Mouse (Mus musculus): ENCODE data around the gene Col28a1. TPM values are rescaled to one million over a fixed set of nuclear protein-coding genes. Genes with fewer than 3 reads are reported as not detected.

Col28a1 gene
- polyA plus RNA-seq, 1 experiment from 2014 or later = 2.6 TPM

DNA sequence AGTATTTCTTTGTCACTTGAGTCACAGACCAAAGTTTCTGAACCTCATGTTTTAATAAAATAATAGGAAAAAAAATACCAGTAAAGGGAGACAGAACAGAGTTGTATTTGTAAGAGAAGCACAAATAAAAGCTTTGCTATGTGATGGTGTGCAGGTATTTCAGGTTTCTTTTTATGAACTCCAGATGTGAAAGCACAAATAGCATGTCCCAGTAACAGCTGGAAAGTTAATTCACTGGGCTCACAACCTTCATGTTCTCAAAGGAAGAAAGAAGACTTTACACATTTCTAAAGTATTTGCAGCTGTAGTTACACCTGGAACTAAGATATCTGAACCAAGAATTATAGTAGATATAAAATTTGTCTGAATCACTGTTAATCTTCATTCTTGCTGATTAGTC is 91.2 kb downstream of the Col28a1 start:
- Histone ChIP-seq H3K27ac (no peak overlapping the region), H3K4me2 (replicated peaks) (no peak overlapping the region), H3K36me3 (no peaks in the 10 kb centered on the region), H3K27me3 (replicated peaks) (no peaks in the 10 kb centered on the region), H3K4me3 (replicated peaks) (no peak overlapping the region), H3K9ac (no peak overlapping the region), H3K4me1 (replicated peaks) (no peaks in the 10 kb centered on the region), H3K9me3 (no peaks in the 10 kb centered on the region)
- ATAC-seq = no peak

GRCm38 (mm10) chr6:8095856-8096255 is 96.6 kb downstream of the Col28a1 start:
- H3K9ac ChIP-seq = no peak overlapping the region
- H3K27me3 ChIP-seq (replicated peaks) = no peaks in the 10 kb centered on the region
- no peaks in the 10 kb centered on the region for H3K36me3 ChIP-seq
- WGBS = 57% methylated on average over 3 of the region's 3 CpGs
- no peak overlapping the region for H3K4me3 ChIP-seq (replicated peaks)
- no peaks in the 10 kb centered on the region for H3K4me1 ChIP-seq (replicated peaks)
- no peak overlapping the region for H3K4me2 ChIP-seq (replicated peaks)
- H3K27ac ChIP-seq = no peak overlapping the region
- no peak for ATAC-seq
- H3K9me3 ChIP-seq = no peaks in the 10 kb centered on the region

GRCm38 (mm10) chr6:8094160-8094953 is 98.1 kb downstream of the Col28a1 start:
- 69% methylated on average over 8 of the region's 8 CpGs for WGBS
- no peak overlapping the region for H3K4me3 ChIP-seq (replicated peaks)
- H3K4me2 ChIP-seq (replicated peaks) = no peak overlapping the region
- H3K27me3 ChIP-seq (replicated peaks) = no peaks in the 10 kb centered on the region
- no peaks in the 10 kb centered on the region for H3K9me3 ChIP-seq
- no peak overlapping the region for H3K9ac ChIP-seq
- H3K27ac ChIP-seq = no peak overlapping the region
- no peaks in the 10 kb centered on the region for H3K36me3 ChIP-seq
- ATAC-seq = no peak
- no peaks in the 10 kb centered on the region for H3K4me1 ChIP-seq (replicated peaks)

- Histone ChIP-seq H3K27me3 (replicated peaks) (no peaks in the 10 kb centered on the region), H3K4me2 (replicated peaks) (no peak overlapping the region), H3K4me1 (replicated peaks) (no peaks in the 10 kb centered on the region), H3K9me3 (no peaks in the 10 kb centered on the region), H3K4me3 (replicated peaks) (no peak overlapping the region), H3K9ac (no peak overlapping the region), H3K27ac (no peak overlapping the region), H3K36me3 (no peaks in the 10 kb centered on the region)
- ATAC-seq = no peak
- WGBS = 64% methylated on average over 7 of the region's 7 CpGs
Observed at GRCm38 (mm10) chr6:8093556-8093955, 98.9 kb downstream of the Col28a1 start.

GRCm38 (mm10) chr6:8086847-8087246 is 105.6 kb downstream of the Col28a1 start:
- Histone ChIP-seq H3K4me2 (replicated peaks) (no peak overlapping the region), H3K36me3 (no peaks in the 10 kb centered on the region), H3K27ac (no peak overlapping the region), H3K4me1 (replicated peaks) (no peaks in the 10 kb centered on the region), H3K9me3 (no peaks in the 10 kb centered on the region), H3K27me3 (replicated peaks) (no peaks in the 10 kb centered on the region), H3K4me3 (replicated peaks) (no peak overlapping the region), H3K9ac (no peak overlapping the region)
- ATAC-seq = no peak; the same call in 1 of the 2 replicates
- 54% methylated on average over 3 of the region's 3 CpGs for WGBS

- Histone ChIP-seq H3K9ac (no peak overlapping the region), H3K9me3 (no peaks in the 10 kb centered on the region), H3K36me3 (no peaks in the 10 kb centered on the region), H3K27me3 (replicated peaks) (no peaks in the 10 kb centered on the region), H3K4me1 (replicated peaks) (no peaks in the 10 kb centered on the region), H3K4me2 (replicated peaks) (no peak overlapping the region), H3K4me3 (replicated peaks) (no peak overlapping the region), H3K27ac (no peak overlapping the region)
- ATAC-seq = no peak
- WGBS = 76% methylated on average over 7 of the region's 7 CpGs
Observed at GRCm38 (mm10) chr6:8084806-8085205, 107.6 kb downstream of the Col28a1 start.

GRCm38 (mm10) chr6:8083196-8083595 is 109.2 kb downstream of the Col28a1 start:
- Histone ChIP-seq H3K9me3 (no peaks in the 10 kb centered on the region), H3K4me1 (replicated peaks) (no peaks in the 10 kb centered on the region), H3K4me3 (replicated peaks) (no peak overlapping the region), H3K27me3 (replicated peaks) (no peaks in the 10 kb centered on the region), H3K9ac (no peak overlapping the region), H3K27ac (no peak overlapping the region), H3K4me2 (replicated peaks) (no peak overlapping the region), H3K36me3 (no peaks in the 10 kb centered on the region)
- ATAC-seq = no peak
- WGBS = 86% methylated on average over 2 of the region's 2 CpGs

DNA sequence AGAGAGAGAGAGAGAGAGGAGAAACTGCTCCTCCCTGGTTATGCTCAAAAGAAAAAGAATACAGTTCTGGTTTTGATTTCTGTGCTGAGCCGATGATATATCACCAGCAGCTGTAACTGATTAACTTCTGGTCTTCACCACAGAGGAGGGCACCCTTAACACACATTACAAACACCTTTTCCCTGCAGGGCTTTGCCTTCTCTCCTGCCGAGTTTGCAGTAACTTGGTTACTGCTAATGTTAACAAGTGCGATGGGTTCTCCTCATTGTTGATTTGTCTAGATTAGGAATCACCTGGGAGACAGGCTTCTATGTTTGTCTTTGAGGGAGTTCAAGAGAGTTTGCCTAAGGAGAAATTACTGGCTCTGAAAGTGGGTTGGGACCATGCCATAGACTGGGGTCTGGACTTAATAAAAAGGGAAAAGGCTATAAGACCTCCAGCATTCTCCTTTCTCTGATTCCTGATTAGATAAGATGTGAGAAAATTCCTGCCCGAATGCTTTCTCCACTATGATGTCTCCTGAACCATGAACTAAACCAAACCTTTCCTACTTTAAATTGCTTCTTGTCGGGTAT is 114.8 kb downstream of the Col28a1 start:
- Histone ChIP-seq H3K4me3 (replicated peaks) (no peak overlapping the region), H3K27ac (no peak overlapping the region), H3K9me3 (no peaks in the 10 kb centered on the region), H3K36me3 (no peaks in the 10 kb centered on the region), H3K4me1 (replicated peaks) (no peaks in the 10 kb centered on the region), H3K9ac (no peak overlapping the region), H3K27me3 (replicated peaks) (no peaks in the 10 kb centered on the region), H3K4me2 (replicated peaks) (no peak overlapping the region)
- WGBS = 51% methylated on average over 5 of the region's 5 CpGs
- ATAC-seq = 0 out of 2 replicates have a peak, but pooled peaks have one; percentile 49

- Histone ChIP-seq H3K4me2 (replicated peaks) (no peak overlapping the region), H3K9me3 (no peaks in the 10 kb centered on the region)
- 47% methylated on average over 2 of the region's 2 CpGs for WGBS
Observed at GRCm38 (mm10) chr6:8074914-8075313, 117.5 kb downstream of the Col28a1 start.

GRCm38 (mm10) chr6:8068979-8069378 is 123.4 kb downstream of the Col28a1 start:
- no peak for ATAC-seq
- Histone ChIP-seq H3K9ac (no peak overlapping the region), H3K27ac (no peak overlapping the region), H3K9me3 (no peaks in the 10 kb centered on the region), H3K4me2 (replicated peaks) (no peak overlapping the region), H3K4me3 (replicated peaks) (no peak overlapping the region), H3K4me1 (replicated peaks) (no peaks in the 10 kb centered on the region), H3K36me3 (no peaks in the 10 kb centered on the region), H3K27me3 (replicated peaks) (no peaks in the 10 kb centered on the region)
- WGBS = 86% methylated on average over 5 of the region's 5 CpGs

More at GRCm38 (mm10) chr6:8074914-8075313, 117.5 kb downstream of the Col28a1 start:
- Histone ChIP-seq H3K4me1 (replicated peaks) (no peaks in the 10 kb centered on the region), H3K27me3 (replicated peaks) (no peaks in the 10 kb centered on the region), H3K27ac (no peak overlapping the region), H3K36me3 (no peaks in the 10 kb centered on the region), H3K4me3 (replicated peaks) (no peak overlapping the region), H3K9ac (no peak overlapping the region)
- no peak for ATAC-seq

- Histone ChIP-seq H3K27me3 (replicated peaks) (no peaks in the 10 kb centered on the region), H3K9me3 (no peaks in the 10 kb centered on the region), H3K9ac (no peak overlapping the region), H3K4me2 (replicated peaks) (no peak overlapping the region), H3K27ac (no peak overlapping the region), H3K36me3 (no peaks in the 10 kb centered on the region), H3K4me3 (replicated peaks) (no peak overlapping the region), H3K4me1 (replicated peaks) (no peaks in the 10 kb centered on the region)
- 47% methylated on average over 2 of the region's 2 CpGs for WGBS
- no peak for ATAC-seq
Observed at GRCm38 (mm10) chr6:8068394-8068793, 124.0 kb downstream of the Col28a1 start.

DNA sequence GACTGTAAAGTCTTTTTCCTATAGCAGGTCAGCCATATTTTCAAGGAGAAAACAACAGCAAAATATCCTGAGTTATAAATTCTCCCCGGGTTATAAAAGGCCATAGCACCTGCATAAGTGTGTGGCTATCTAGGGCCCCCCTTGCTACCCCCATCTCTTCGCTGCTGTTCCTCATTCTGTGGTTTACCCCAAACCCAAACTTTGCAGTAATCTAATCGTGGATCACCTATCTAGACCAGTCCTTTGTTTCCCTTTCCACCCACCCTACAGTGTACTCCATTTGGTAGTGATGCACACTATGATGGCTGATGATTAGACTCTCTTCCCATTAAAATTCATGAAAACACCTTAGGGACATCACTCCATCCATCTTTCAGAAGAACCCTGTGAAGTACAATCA is 125.3 kb downstream of the Col28a1 start:
- H3K9me3 ChIP-seq = no peaks in the 10 kb centered on the region
- H3K27ac ChIP-seq = no peak overlapping the region
- no peaks in the 10 kb centered on the region for H3K36me3 ChIP-seq
- 89% methylated on average over 3 of the region's 3 CpGs for WGBS
- H3K27me3 ChIP-seq (replicated peaks) = no peaks in the 10 kb centered on the region
- ATAC-seq = no peak
- no peaks in the 10 kb centered on the region for H3K4me1 ChIP-seq (replicated peaks)
- no peak overlapping the region for H3K9ac ChIP-seq
- no peak overlapping the region for H3K4me3 ChIP-seq (replicated peaks)
- H3K4me2 ChIP-seq (replicated peaks) = no peak overlapping the region

DNA sequence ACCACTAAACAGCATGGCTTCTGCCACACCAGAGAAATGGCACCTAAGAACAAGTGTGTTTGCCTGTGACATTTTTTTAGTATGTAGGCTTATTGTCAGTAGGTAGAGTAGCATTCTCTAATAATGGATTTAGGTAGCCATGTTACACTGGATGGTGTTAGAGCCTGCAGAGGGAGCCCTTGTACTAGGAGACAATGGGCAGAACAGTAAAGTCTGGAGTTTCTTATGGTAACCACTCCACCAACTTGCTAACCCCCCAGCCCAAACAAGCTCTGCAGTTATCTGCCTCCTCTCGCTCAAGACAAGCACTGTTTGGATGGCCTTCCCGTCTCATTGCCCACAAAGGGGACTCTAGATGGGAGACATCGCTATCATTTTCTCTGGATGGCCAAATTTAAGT is 126.2 kb downstream of the Col28a1 start:
- Histone ChIP-seq H3K27ac (no peak overlapping the region), H3K4me2 (replicated peaks) (no peak overlapping the region), H3K4me1 (replicated peaks) (no peaks in the 10 kb centered on the region), H3K27me3 (replicated peaks) (no peaks in the 10 kb centered on the region), H3K9me3 (no peaks in the 10 kb centered on the region), H3K36me3 (no peaks in the 10 kb centered on the region), H3K4me3 (replicated peaks) (no peak overlapping the region), H3K9ac (no peak overlapping the region)
- ATAC-seq = no peak
- 50% methylated on average over 3 of the region's 3 CpGs for WGBS
